Mouse (Mus musculus) stomach, postnatal 0 days (tissue): ENCODE data around the gene Parp1. TPM values are rescaled to one million over a fixed set of nuclear protein-coding genes. Genes with fewer than 3 reads are reported as not detected.

Experiments
- ATAC-seq: fragments of 200-750 bp; cut with Nextera tagmentation; 2 replicates; pipeline ENCODE4 v1.8.0; 2017; ENCODE audit not compliant: low FRiP score, low TSS enrichment
- DNase-seq: peaks from one replicate; pipeline ENCODE4 v3.0.0-alpha.2; 2016; ENCODE audit warnings: low spot score
- H3K27ac ChIP-seq: fragments of 300-500 bp; sonication (generic); replicated peaks from 2 replicates; pipeline ENCODE4 v1.5.1; 2014; ENCODE audit warnings: mild to moderate bottlenecking, control low read depth
- H3K27me3 ChIP-seq: fragments of 300-500 bp; sonication (generic); 2 replicates; pipeline ENCODE4 v1.6.1; 2014; ENCODE audit warnings: low read length; ENCODE audit not compliant: control insufficient read depth, insufficient read depth
- H3K36me3 ChIP-seq: fragments of 300-500 bp; sonication (generic); 2 replicates; pipeline ENCODE4 v1.6.1; 2014; ENCODE audit warnings: low read length, mixed read lengths; ENCODE audit not compliant: control insufficient read depth, insufficient read depth
- H3K4me1 ChIP-seq: fragments of 300-500 bp; sonication (generic); replicated peaks from 2 replicates; pipeline ENCODE4 v1.6.1; 2014; ENCODE audit warnings: antibody characterized with exemption; ENCODE audit not compliant: control insufficient read depth, insufficient read depth
- H3K4me2 ChIP-seq: fragments of 300-500 bp; sonication (generic); replicated peaks from 2 replicates; pipeline ENCODE4 v1.6.1; 2014; ENCODE audit warnings: low read depth, mild to moderate bottlenecking, control low read depth, moderate library complexity
- H3K4me3 ChIP-seq: fragments of 300-500 bp; sonication (generic); 2 replicates; pipeline ENCODE4 v1.5.1; 2014; ENCODE audit warnings: low read depth, low read length, control low read depth
- H3K9ac ChIP-seq: fragments of 300-500 bp; sonication (generic); 2 replicates; pipeline ENCODE4 v1.6.1; 2014; ENCODE audit warnings: mild to moderate bottlenecking, low read length, control low read depth, mixed read lengths
- H3K9me3 ChIP-seq: fragments of 300-500 bp; sonication (generic); 2 replicates; pipeline ENCODE4 v1.6.1; 2016; ENCODE audit warnings: low read length; ENCODE audit not compliant: control insufficient read depth
- CTCF ChIP-seq: IDR thresholded peaks from 2 replicates; pipeline ENCODE4 v1.5.1; 2016; ENCODE audit warnings: antibody characterized with exemption, low read depth, mild to moderate bottlenecking, moderate library complexity
- EP300 ChIP-seq: optimal IDR thresholded peaks from 2 replicates; pipeline ENCODE3; 2016; ENCODE audit warnings: antibody characterized with exemption
- WGBS: fragments of 180-500 bp; shearing (Covaris S2); extraction: QIAGEN DNeasy Blood & Tissue Kit; methylation state at CpG from one replicate; pipeline ENCODE4 v1.1.7; 2014; 5-methylcytosine and 5-hydroxymethylcytosine counted together
- polyA plus RNA-seq: library from polyadenylated mRNA; unstranded; fragments of >200 nt; fragmentation: Nextera tagmentation; extraction: Ambion mirVana; gene quantifications from 2 replicates; pipeline ENCODE4 v1.2.1, GENCODE M21; 2015

Gene Parp1
- polyA plus RNA-seq, 1 experiment from 2014 or later = 31.9 TPM

GRCm38 (mm10) chr1:180576524-180576923 is 7.8 kb downstream of the Parp1 start:
- Histone ChIP-seq H3K27ac (no peak overlapping the region), H3K9me3 (no peaks in the 10 kb centered on the region), H3K27me3 (no peaks in the 10 kb centered on the region), H3K36me3 (peaks cover 11% of the 10 kb centered on the region), H3K4me3 (no peak overlapping the region), H3K4me1 (no peaks in the 10 kb centered on the region), H3K9ac (no peak overlapping the region), H3K4me2 (no peak overlapping the region)
- 82% methylated on average over 3 of the region's 3 CpGs for WGBS
- ATAC-seq = no peak
- no peak for TF ChIP-seq CTCF
- DNase-seq = no peak

GRCm38 (mm10) chr1:180577837-180578236 is 9.1 kb downstream of the Parp1 start:
- H3K4me3 ChIP-seq = no peak overlapping the region
- TF ChIP-seq EP300 (no peak), CTCF (no peak)
- DNase-seq = no peak
- ATAC-seq = no peak
- no peaks in the 10 kb centered on the region for H3K27me3 ChIP-seq
- no peak overlapping the region for H3K9ac ChIP-seq
- H3K4me1 ChIP-seq = no peaks in the 10 kb centered on the region
- no peaks in the 10 kb centered on the region for H3K9me3 ChIP-seq
- peaks cover 22% of the 10 kb centered on the region for H3K36me3 ChIP-seq
- no peak overlapping the region for H3K4me2 ChIP-seq
- WGBS = 79% methylated on average over 4 of the region's 4 CpGs
- no peak overlapping the region for H3K27ac ChIP-seq

GRCm38 (mm10) chr1:180587792-180588442 is 19.2 kb downstream of the Parp1 start:
- H3K9ac ChIP-seq = no peak overlapping the region
- H3K36me3 ChIP-seq = peaks cover 66% of the 10 kb centered on the region
- 89% methylated on average over 17 of the region's 17 CpGs for WGBS
- no peak for DNase-seq
- H3K9me3 ChIP-seq = no peaks in the 10 kb centered on the region
- H3K27ac ChIP-seq = no peak overlapping the region
- no peak for TF ChIP-seq EP300
- TF ChIP-seq CTCF = no peak
- no peaks in the 10 kb centered on the region for H3K27me3 ChIP-seq
- no peak overlapping the region for H3K4me2 ChIP-seq
- ATAC-seq = no peak
- H3K4me1 ChIP-seq = no peaks in the 10 kb centered on the region
- no peak overlapping the region for H3K4me3 ChIP-seq

DNA sequence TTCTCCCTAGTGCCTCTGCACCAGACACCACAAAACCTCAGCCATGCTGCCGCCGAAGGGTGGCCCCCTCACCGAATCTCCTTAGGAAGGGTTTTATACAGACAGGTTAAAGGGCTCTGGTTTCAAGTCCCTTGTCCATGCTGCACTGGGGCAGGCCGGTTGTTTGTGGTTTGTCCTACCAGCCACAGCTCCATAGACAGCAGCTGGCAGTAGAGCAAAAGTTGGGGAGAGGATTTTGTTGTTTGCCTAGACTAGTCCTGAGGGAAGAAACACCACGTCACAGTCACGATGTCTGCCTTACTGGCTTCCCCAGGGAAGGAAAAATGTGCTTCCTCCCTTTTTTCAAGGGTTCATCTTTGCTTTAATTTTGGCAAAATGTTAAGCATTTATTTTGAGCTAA is 31.9 kb downstream of the Parp1 start:
- H3K9me3 ChIP-seq = no peaks in the 10 kb centered on the region
- ATAC-seq = no peak
- no peak for TF ChIP-seq CTCF
- TF ChIP-seq EP300 = no peak
- WGBS = 87% methylated on average over 6 of the region's 6 CpGs
- DNase-seq = no peak
- no peak overlapping the region for H3K4me3 ChIP-seq
- H3K27me3 ChIP-seq = no peaks in the 10 kb centered on the region
- H3K4me2 ChIP-seq = no peak overlapping the region
- H3K27ac ChIP-seq = no peak overlapping the region
- peaks cover 38% of the 10 kb centered on the region for H3K36me3 ChIP-seq
- H3K9ac ChIP-seq = no peak overlapping the region
- no peaks in the 10 kb centered on the region for H3K4me1 ChIP-seq

GRCm38 (mm10) chr1:180601806-180602205 is 33.1 kb downstream of the Parp1 start:
- Histone ChIP-seq H3K4me2 (no peak overlapping the region), H3K4me1 (no peaks in the 10 kb centered on the region), H3K4me3 (no peak overlapping the region), H3K9me3 (no peaks in the 10 kb centered on the region), H3K27me3 (no peaks in the 10 kb centered on the region), H3K36me3 (peaks cover 31% of the 10 kb centered on the region), H3K9ac (no peak overlapping the region), H3K27ac (no peak overlapping the region)
- DNase-seq = no peak
- ATAC-seq = no peak
- WGBS = 84% methylated on average over 6 of the region's 6 CpGs
- TF ChIP-seq EP300 = no peak
- TF ChIP-seq CTCF = no peak

DNA sequence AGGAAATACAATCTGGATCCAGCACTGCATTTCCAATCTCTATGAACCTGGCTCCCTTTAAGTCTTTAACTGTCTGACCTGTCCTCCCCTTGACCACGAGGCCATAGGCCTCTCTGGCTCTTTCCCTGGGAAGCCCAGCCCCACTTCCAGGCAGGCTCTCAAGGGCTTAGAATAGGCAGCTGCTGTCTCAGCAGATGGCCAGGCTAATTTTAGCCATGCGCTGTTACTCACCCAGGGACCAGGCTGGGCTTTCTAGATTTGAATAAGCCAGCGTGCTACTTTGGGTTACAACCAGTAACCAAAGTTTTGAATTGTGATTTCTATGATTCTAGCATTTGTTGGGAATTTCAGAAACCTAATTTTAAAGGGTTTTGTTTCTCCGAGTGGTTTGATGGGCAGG is 35.9 kb downstream of the Parp1 start:
- DNase-seq (no peak), ATAC-seq (no peak)
- Histone ChIP-seq H3K4me1 (no peaks in the 10 kb centered on the region), H3K4me2 (no peak overlapping the region), H3K36me3 (peaks cover 8% of the 10 kb centered on the region; the same call in 1 of the 2 replicates), H3K4me3 (no peak overlapping the region), H3K27me3 (no peaks in the 10 kb centered on the region), H3K9me3 (no peaks in the 10 kb centered on the region), H3K9ac (no peak overlapping the region), H3K27ac (no peak overlapping the region)
- TF ChIP-seq CTCF (no peak), EP300 (no peak)
- WGBS = 62% methylated on average over 4 of the region's 4 CpGs
